Mouse (Mus musculus): ENCODE results near the gene Mlec. TPM values are rescaled to one million over a fixed set of nuclear protein-coding genes. Genes with fewer than 3 reads are reported as not detected.

The Mlec gene
- polyA plus RNA-seq, 1 experiment: 56.9 TPM

DNA sequence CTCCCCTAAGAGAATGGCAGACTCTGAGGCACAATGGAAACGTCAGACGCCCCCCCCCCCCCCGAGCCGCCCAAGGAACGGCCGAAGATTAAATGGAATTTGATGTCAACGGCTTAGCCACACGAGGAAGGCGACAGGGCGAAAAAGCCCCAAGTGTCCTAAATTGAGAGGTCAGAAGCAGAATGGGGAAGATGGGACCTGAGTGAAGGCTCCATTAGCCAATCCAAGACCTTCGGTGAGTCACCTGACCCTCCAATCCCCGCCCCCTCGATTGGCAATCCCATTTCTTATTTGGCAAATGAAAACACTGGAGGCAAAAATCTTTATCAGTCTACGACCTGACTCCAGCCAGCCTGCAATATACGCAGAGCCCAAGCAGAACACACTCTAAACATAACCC is 26.7 kb upstream of the Mlec start:
- TF ChIP-seq CTCF (IDR thresholded peaks at IDR 0.05; ENCODE audit: control insufficient read depth, insufficient read depth, low read length): no peak
- no peak for TF ChIP-seq POLR2A (IDR thresholded peaks at IDR 0.05; ENCODE audit: borderline replicate concordance, control insufficient read depth, low read depth, low read length)
- Histone ChIP-seq H3K4me3 (replicated peaks; ENCODE audit: control insufficient read depth, low read depth, low read length) (no peak overlapping the region), H3K27ac (ENCODE audit: control insufficient read depth, insufficient read depth, low read depth, low read length, poor library complexity) (no peak overlapping the region), H3K4me1 (ENCODE audit: control insufficient read depth, insufficient read depth, low read length) (peaks cover 4% of the 10 kb centered on the region; the same call in 1 of the 2 replicates)
- WGBS: 32% methylated on average over 15 of the region's 15 CpGs

DNA sequence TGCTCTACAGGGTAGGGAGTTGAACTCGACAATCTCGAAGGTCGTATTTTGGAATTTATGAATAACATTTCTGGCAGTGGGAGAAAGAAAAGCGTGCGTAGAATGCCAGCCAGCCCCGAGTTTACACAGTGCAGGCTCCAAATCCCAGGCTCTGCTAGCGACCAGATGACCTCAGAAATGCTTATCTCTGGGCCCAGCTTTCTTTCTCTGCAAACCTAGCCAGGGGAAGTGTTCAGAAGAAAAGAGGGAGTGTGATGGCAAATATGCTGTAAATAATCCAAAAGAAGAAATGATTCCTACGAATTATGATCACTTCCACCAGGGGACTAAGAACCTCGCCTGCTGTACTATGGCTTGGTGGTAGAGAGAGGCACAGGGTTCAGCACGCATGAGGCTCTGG is 25.5 kb upstream of the Mlec start:
- WGBS: 42% methylated on average over 10 of the region's 10 CpGs
- Histone ChIP-seq H3K4me1 (ENCODE audit: control insufficient read depth, insufficient read depth, low read length) (peaks cover 4% of the 10 kb centered on the region; the same call in 1 of the 2 replicates), H3K27ac (ENCODE audit: control insufficient read depth, insufficient read depth, low read depth, low read length, poor library complexity) (no peak overlapping the region), H3K4me3 (replicated peaks; ENCODE audit: control insufficient read depth, low read depth, low read length) (no peak overlapping the region)
- TF ChIP-seq CTCF (IDR thresholded peaks at IDR 0.05; ENCODE audit: control insufficient read depth, insufficient read depth, low read length) (no peak), POLR2A (IDR thresholded peaks at IDR 0.05; ENCODE audit: borderline replicate concordance, control insufficient read depth, low read depth, low read length) (no peak)

DNA sequence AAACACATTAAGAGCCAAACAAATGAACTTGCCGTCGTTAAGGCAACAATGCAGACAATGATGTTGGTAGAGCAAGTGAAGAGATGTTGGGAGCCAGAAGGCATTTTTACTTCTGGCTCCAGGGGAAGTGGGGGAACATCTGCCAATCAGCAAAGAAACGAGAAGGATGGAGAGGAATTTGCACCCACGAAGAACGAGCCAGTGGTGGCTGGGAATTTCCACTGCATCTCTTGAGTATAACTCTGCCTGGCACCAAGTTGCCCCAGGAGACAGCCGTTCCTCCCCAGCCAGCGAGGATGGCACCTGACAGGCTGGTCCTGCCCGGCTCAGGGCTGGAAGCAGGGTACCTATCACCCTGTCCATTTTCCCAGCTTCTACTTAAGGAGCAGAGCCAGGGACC is 24.9 kb upstream of the Mlec start:
- Histone ChIP-seq H3K27ac (ENCODE audit: control insufficient read depth, insufficient read depth, low read depth, low read length, poor library complexity) (no peak overlapping the region), H3K4me1 (ENCODE audit: control insufficient read depth, insufficient read depth, low read length) (peaks cover 4% of the 10 kb centered on the region; the same call in 1 of the 2 replicates), H3K4me3 (replicated peaks; ENCODE audit: control insufficient read depth, low read depth, low read length) (no peak overlapping the region)
- TF ChIP-seq POLR2A (IDR thresholded peaks at IDR 0.05; ENCODE audit: borderline replicate concordance, control insufficient read depth, low read depth, low read length): no peak
- TF ChIP-seq CTCF (IDR thresholded peaks at IDR 0.05; ENCODE audit: control insufficient read depth, insufficient read depth, low read length): no peak
- 63% methylated on average over 8 of the region's 8 CpGs for WGBS

DNA sequence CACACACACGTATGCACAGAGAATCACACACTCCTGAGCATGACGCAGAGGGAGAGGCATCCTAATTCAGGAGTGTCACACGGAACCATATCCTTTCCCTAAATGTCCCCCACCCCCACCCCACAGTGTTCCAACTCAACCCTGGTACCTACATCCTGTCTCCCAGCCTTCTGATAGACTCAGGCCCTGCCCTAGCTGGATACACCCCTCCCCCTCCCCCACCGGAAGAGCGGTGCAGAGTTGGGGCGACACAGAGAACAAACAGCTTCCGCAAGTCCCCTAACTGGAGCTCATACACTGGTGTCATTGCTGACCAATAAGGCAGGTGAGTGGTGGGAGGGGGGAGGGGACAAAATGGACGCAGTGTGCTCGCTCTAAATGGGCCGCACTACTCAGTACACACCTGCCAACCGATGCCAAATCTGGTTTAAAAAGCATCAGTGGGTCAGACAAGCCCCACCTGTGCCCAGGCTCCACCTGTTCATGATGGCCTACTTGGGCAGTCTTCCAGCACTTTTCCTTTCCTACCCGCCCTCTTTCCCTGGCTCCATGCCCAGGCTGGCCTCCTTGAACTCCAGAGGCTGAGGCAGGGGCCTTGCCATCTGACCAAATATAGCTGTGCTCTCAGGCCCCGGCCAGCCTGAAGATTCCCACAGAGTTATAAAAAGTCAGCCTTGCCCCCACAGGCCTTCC is 23.4 kb upstream of the Mlec start:
- H3K4me1 ChIP-seq (ENCODE audit: control insufficient read depth, insufficient read depth, low read length): no peaks in the 10 kb centered on the region
- H3K27ac ChIP-seq (ENCODE audit: control insufficient read depth, insufficient read depth, low read depth, low read length, poor library complexity): no peak overlapping the region
- no peak overlapping the region for H3K4me3 ChIP-seq (replicated peaks; ENCODE audit: control insufficient read depth, low read depth, low read length)
- 68% methylated on average over 13 of the region's 13 CpGs for WGBS
- TF ChIP-seq CTCF (IDR thresholded peaks at IDR 0.05; ENCODE audit: control insufficient read depth, insufficient read depth, low read length) (no peak), POLR2A (IDR thresholded peaks at IDR 0.05; ENCODE audit: borderline replicate concordance, control insufficient read depth, low read depth, low read length) (no peak)

DNA sequence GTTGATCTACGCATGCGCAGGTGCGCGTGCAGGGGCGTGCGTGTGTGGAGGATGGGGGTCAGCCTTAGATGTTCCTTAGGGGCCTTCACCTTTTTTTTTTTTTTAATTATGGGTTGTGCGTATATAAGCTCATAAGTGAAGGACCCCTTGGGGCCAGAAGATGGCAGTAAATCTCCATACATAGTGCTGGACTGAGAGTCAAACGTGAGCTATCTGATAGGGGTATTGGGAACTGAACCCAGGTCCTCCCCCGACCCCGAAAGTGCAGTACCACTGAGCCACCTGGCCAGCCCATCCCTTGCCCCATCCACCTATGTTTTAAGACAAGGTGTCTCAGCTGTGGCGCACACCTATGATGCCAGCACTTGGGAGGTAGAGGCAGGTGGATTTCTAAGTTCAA is 21.6 kb upstream of the Mlec start:
- TF ChIP-seq POLR2A (IDR thresholded peaks at IDR 0.05; ENCODE audit: borderline replicate concordance, control insufficient read depth, low read depth, low read length): no peak
- TF ChIP-seq CTCF (IDR thresholded peaks at IDR 0.05; ENCODE audit: control insufficient read depth, insufficient read depth, low read length): no peak
- H3K4me3 ChIP-seq (replicated peaks; ENCODE audit: control insufficient read depth, low read depth, low read length): no peak overlapping the region
- 92% methylated on average over 11 of the region's 11 CpGs for WGBS

DNA sequence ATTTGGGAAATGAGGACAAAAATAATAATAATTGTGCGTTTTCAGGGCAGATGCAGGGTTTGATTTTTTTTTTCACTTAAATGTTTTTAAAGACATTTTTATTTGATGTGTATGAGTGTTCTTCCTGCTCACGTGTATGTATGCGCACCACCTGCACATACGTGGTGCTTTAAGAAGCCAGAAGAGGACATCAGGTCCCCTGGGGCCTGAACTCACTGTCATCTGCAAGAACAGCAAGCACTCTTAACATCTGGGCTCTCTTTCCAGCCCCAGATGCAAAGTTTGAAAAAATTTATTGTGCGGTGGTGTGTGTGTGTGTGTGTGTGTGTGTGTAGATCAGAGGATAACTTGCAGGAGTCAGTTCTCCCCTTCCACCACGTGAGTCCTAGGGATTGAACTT is 19.9 kb upstream of the Mlec start:
- H3K4me1 ChIP-seq (ENCODE audit: control insufficient read depth, insufficient read depth, low read length): no peaks in the 10 kb centered on the region
- no peak overlapping the region for H3K4me3 ChIP-seq (replicated peaks; ENCODE audit: control insufficient read depth, low read depth, low read length)
- 67% methylated on average over 6 of the region's 6 CpGs for whole genome bisulfite sequencing
- H3K27ac ChIP-seq (ENCODE audit: control insufficient read depth, insufficient read depth, low read depth, low read length, poor library complexity): no peak overlapping the region
- no peak for TF ChIP-seq POLR2A (IDR thresholded peaks at IDR 0.05; ENCODE audit: borderline replicate concordance, control insufficient read depth, low read depth, low read length)
- no peak for TF ChIP-seq CTCF (IDR thresholded peaks at IDR 0.05; ENCODE audit: control insufficient read depth, insufficient read depth, low read length)

More for the DNA sequence above, 21.6 kb upstream of the Mlec start:
- no peaks in the 10 kb centered on the region for H3K4me1 ChIP-seq (ENCODE audit: control insufficient read depth, insufficient read depth, low read length)
- no peak overlapping the region for H3K27ac ChIP-seq (ENCODE audit: control insufficient read depth, insufficient read depth, low read depth, low read length, poor library complexity)

DNA sequence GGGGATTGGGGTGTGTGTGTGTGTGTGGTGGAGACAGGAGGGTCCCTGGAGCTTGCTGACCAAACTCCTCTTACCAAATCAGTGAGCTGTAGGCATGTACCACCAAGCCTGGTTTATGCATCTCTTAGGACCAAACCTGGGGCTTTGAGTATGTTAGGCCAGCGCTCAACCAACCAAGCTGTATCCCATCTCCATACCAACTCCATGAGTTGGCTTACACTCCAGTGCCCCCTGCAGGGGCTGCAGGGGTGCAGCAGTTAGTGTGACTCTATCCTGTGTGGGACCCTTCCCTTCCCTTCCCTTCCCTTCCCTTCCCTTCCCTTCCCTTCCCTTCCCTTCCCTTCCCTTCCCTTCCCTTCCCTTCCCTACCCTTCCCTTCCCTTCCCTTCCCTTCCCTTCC is 16.6 kb upstream of the Mlec start:
- no peak overlapping the region for H3K27ac ChIP-seq (ENCODE audit: control insufficient read depth, insufficient read depth, low read depth, low read length, poor library complexity)
- TF ChIP-seq CTCF (IDR thresholded peaks at IDR 0.05; ENCODE audit: control insufficient read depth, insufficient read depth, low read length) (peak; percentile 43; the same call in 1 of the 2 replicates), POLR2A (IDR thresholded peaks at IDR 0.05; ENCODE audit: borderline replicate concordance, control insufficient read depth, low read depth, low read length) (no peak)
- H3K4me3 ChIP-seq (replicated peaks; ENCODE audit: control insufficient read depth, low read depth, low read length): no peak overlapping the region
- H3K4me1 ChIP-seq (ENCODE audit: control insufficient read depth, insufficient read depth, low read length): no peaks in the 10 kb centered on the region
- 87% methylated on average over 1 of the region's 1 CpGs for WGBS

DNA sequence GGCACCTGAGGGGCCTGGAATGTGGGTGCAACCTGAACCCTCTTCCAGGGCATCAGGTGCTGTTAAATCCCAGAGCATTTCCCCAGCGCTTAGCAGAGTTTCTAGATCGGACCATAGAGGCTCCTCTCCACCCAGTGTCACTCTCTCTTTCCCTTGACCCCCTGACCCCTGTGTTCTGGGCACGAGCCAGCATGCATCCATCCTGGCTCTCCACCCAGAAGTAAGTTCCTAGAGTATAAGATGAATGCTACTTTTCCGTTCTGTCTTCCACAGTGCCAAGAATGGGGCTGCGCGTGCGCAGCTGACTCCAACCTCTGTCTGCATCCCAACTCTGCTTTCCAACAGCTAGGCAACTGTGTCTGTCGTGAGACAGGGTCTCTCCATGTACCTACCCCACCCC is 12.2 kb upstream of the Mlec start:
- Histone ChIP-seq H3K27ac (ENCODE audit: control insufficient read depth, insufficient read depth, low read depth, low read length, poor library complexity) (no peak overlapping the region), H3K4me3 (replicated peaks; ENCODE audit: control insufficient read depth, low read depth, low read length) (no peak overlapping the region), H3K4me1 (ENCODE audit: control insufficient read depth, insufficient read depth, low read length) (peaks cover 5% of the 10 kb centered on the region; the same call in 1 of the 2 replicates)
- TF ChIP-seq POLR2A (IDR thresholded peaks at IDR 0.05; ENCODE audit: borderline replicate concordance, control insufficient read depth, low read depth, low read length): no peak
- TF ChIP-seq CTCF (IDR thresholded peaks at IDR 0.05; ENCODE audit: control insufficient read depth, insufficient read depth, low read length): no peak
- 83% methylated on average over 8 of the region's 8 CpGs for WGBS
